Mouse (Mus musculus) CH12F3 (cell line): ENCODE results near the gene Grn.

Experiments used
- in situ Hi-C: fragments of 300-500 bp; cut with MboI; formaldehyde crosslinking; loops from 2 replicates; pipeline ENCODE4 v1.14.3; 2020; ENCODE audit warnings: low sequenced_read_pairs

Gene Grn

GRCm38 (mm10) chr11:102439093-102440082 lies 9.3 kb downstream of the Grn start:
- in situ Hi-C loops: no loop called here

- in situ Hi-C loops: no loop called here
Measured at GRCm38 (mm10) chr11:102440255-102440654, 10.1 kb downstream of the Grn start.

GRCm38 (mm10) chr11:102441434-102441833 lies 11.3 kb downstream of the Grn start:
- in situ Hi-C loops: no loop called here

- in situ Hi-C loops: no loop called here
Measured at GRCm38 (mm10) chr11:102442089-102442488, 12.0 kb downstream of the Grn start.

- in situ Hi-C loops: no loop called here
Measured at GRCm38 (mm10) chr11:102443740-102444139, 13.6 kb downstream of the Grn start.

GRCm38 (mm10) chr11:102444321-102444720 lies 14.2 kb downstream of the Grn start:
- in situ Hi-C loops: no loop called here

GRCm38 (mm10) chr11:102444781-102445180 lies 14.7 kb downstream of the Grn start:
- in situ Hi-C loops: no loop called here

GRCm38 (mm10) chr11:102445264-102445890 lies 15.3 kb downstream of the Grn start:
- in situ Hi-C loops: no loop called here

- in situ Hi-C loops: no loop called here
Measured at GRCm38 (mm10) chr11:102445891-102446361, 15.8 kb downstream of the Grn start.

- in situ Hi-C loops: no loop called here
Measured at GRCm38 (mm10) chr11:102446581-102447461, 16.7 kb downstream of the Grn start.

- in situ Hi-C loops: no loop called here
Measured at GRCm38 (mm10) chr11:102447497-102447896, 17.4 kb downstream of the Grn start, which contains the start of gene Fam171a2. Gene Fam171a2 (minus strand): TSS chr11:102447682.

GRCm38 (mm10) chr11:102448327-102448726 lies 18.2 kb downstream of the Grn start:
- in situ Hi-C loops: no loop called here

- in situ Hi-C loops: no loop called here
Measured at GRCm38 (mm10) chr11:102449043-102450008, 19.2 kb downstream of the Grn start.

GRCm38 (mm10) chr11:102453131-102453530 lies 23.0 kb downstream of the Grn start:
- in situ Hi-C loops: no loop called here

GRCm38 (mm10) chr11:102455740-102456396 lies 25.8 kb downstream of the Grn start:
- in situ Hi-C loops: no loop called here

GRCm38 (mm10) chr11:102460541-102460940 lies 30.4 kb downstream of the Grn start:
- in situ Hi-C loops: no loop called here

- in situ Hi-C loops: no loop called here
Measured at GRCm38 (mm10) chr11:102461764-102462163, 31.6 kb downstream of the Grn start.

- in situ Hi-C loops: no loop called here
Measured at GRCm38 (mm10) chr11:102464901-102465300, 34.8 kb downstream of the Grn start.
